Mouse (Mus musculus) spleen, postnatal 10 days (tissue): ENCODE results near the gene Myo6.
"Not testable (repeated sequence)": the region's sequence is repeated elsewhere in the genome, so short reads cannot be mapped to it uniquely, and the experiment has no call there.

Experiments used
- DNase-seq, 2 experiments: peaks; one replicate each; pipeline ENCODE4 v3.0.0; 2021 to 2022; ENCODE audit warnings: low spot score in 2 of 2

Myo6 gene

DNA sequence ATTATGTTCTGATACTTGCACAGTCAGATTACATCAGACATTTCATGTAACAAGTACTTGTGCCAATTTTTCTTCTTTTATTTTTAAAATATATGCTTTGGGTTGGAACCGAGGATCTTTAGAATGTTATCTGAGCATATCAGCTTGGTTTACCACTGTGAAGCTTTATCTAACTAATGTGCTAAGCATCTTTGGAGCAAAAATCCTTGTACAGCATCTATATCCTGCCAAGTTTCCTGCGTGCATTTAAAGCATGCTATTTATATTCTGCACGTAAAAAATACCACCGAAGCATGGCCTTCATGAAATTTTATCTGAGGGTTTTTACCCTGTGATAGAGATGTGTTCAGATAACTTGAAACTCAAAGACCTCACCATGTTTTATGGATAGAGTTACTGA lies 131.3 kb downstream of the Myo6 start:
- DNase-seq = no peak

DNA sequence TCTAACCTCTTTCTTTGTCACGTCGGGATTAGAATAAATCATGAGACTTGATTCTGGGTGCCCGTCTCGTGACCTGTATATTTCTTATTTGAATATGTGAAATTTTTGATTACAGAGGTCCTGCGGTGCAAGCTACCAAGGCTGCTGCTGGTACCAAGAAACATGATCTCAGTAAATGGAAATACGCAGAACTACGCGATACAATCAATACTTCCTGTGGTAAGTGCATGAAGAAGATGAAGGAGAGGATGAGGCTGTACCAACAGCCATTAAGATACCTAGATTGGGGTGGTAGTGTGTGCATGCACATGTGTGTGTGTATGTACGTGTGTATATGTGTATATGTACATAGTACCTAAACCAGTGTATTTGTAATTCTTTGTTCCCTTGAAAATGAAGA lies 134.2 kb downstream of the Myo6 start:
- no peak for DNase-seq

- peak in 1 of 2 experiments; percentile 31 for DNase-seq
These were observed 138.7 kb downstream of the Myo6 start for GRCm38 (mm10) chr9:80303518-80303917.

DNA sequence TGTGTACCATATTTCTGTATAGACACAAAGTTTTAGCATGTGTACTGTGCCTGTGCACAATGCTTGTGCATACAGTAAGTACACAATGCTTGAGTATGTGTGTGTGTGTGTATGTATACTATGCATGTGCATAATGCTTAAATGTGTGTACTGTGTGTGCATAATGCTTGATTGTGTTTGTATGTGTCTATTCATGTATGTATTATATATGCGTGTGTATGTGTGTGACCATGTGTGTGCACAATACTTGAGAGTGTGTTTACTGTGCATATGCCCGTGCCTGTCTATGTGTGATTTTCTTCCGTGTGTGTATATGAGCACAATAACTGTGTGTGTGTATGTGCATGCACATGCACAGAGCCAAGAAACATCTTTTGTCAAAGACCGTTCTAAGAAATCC lies 141.6 kb downstream of the Myo6 start:
- DNase-seq = no peak

DNA sequence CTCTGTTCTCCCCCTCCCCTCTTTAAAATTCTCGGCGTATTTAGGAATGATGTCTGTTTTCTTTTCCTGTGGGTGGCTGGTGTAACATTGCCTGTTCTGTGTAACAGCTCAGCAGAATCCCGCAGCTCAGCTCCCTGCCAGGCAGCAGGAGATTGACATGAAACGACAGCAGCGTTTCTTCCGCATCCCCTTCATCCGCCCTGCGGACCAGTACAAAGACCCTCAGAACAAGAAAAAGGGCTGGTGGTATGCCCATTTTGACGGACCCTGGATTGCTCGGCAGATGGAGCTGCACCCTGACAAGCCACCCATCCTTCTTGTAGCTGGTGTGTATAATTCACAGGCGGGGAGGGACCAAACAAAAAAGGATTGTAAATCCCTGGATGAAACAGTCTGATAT lies 142.0 kb downstream of the Myo6 start:
- DNase-seq = no peak

DNA sequence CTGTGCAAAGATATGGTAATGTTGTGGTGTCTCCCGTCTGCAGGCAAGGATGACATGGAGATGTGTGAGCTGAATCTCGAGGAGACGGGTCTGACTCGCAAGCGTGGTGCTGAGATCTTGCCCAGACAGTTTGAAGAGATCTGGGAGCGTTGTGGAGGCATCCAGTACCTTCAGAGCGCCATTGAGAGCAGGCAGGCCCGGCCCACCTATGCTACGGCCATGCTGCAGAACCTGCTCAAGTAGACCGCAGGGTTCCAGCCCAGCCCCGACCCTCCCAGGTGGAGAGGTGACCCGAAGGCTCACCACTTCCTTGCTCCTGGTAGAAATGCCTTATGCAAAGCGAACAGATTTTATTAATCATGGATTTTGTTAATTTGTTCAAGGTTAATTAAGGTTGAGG lies 142.8 kb downstream of the Myo6 start:
- DNase-seq = no peak

GRCm38 (mm10) chr9:80313610-80314009 lies 148.8 kb downstream of the Myo6 start:
- no peak for DNase-seq

GRCm38 (mm10) chr9:80315922-80316321 lies 151.1 kb downstream of the Myo6 start:
- no peak for DNase-seq

DNA sequence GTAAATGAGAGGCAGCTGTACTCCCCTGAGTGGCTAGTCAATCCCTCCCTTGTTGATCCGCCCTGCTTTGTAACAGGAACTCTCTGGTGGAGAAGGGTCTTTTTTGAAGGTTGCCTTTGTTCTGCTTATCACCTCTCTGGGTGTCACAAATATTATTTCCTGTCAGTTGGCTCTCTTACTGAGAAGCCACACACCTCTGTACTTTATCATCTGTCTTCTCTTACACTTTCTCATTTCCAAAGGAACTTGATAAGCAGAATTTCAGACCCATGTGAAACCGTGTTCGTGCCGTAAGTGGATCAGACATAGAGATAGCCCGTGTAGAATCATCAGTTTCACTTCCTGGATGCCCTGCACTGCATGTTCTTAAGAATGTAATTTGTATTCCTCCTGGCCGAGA lies 153.2 kb downstream of the Myo6 start:
- DNase-seq = no peak

- not testable (repeated sequence) for DNase-seq
These were observed 156.4 kb downstream of the Myo6 start for GRCm38 (mm10) chr9:80321051-80321887.

DNA sequence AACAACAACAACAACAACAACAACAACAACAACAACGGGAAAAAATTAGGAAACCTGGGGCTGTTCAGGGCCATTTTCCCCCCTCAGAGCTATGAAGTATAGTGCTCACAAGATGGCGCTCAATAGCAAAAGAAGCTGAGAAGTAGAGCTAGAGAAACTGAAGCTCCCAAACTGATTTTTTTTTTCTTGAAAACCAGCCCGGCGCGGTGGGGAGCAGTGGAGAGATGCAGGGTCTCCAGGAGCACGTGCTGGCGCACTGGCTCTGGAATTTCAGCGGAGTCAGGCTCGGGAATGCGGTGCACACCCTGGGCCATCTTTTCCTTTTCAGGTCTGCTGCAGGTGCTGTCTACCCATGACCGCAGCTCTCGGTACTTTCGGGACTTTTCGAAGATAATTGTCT lies 167.3 kb downstream of the Myo6 start:
- DNase-seq = peak in 1 of 2 experiments; percentile 6

- no peak for DNase-seq
These were observed 168.6 kb downstream of the Myo6 start for GRCm38 (mm10) chr9:80333466-80333865.

- DNase-seq = no peak
These were observed 169.3 kb downstream of the Myo6 start for GRCm38 (mm10) chr9:80333998-80334605.

DNA sequence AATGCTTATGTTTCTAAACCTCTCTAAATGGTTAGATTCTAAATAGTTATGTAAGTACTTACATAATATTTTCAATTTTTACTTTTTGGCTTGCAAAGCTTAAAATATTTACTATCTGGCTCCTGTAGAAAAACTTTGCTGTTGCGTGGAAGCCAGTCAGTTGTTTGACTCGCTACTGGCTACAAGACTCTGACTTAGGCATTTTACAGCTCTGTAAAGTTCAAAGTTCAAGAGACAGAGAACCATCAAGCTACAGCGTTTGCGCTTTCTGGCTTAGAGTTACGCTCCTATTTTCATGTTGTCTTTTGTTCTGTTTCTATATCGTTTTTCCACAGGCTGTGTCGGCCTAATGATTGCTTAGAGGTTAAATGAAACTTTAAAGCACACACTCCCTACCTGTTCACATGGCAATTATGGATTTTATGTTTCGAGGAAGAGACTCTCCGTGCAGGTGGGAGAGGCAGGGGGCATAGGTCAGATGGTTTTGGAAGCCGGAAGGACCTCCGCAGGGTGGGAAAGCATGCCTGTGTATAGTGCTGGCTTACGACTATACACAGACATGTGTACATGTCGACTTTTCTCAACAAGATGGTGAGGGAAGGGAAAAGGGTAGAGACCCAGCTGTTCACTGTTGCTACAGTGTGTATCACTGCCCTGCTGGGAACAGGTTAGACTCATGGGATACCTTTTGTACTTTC lies 171.0 kb downstream of the Myo6 start:
- DNase-seq = no peak

DNA sequence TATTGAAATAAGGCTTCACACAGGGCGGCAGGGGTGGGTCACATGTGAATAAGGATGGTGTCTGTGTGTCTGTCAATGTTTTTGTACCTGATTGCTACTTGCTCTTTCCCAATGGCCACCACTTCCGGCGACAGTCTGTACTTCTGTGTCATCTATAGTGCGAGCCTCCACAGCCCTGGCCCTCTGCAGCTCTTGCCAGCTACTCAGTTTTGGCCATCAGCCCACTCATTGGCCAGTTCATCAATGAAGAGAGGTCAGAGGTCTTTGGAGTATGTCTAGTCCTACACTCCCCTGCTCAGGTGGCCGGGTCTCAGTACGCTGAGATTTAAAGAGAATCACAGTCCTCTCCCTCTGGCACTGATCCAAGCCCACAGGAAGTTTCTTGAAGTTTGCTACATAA lies 173.2 kb downstream of the Myo6 start:
- DNase-seq = no peak

DNA sequence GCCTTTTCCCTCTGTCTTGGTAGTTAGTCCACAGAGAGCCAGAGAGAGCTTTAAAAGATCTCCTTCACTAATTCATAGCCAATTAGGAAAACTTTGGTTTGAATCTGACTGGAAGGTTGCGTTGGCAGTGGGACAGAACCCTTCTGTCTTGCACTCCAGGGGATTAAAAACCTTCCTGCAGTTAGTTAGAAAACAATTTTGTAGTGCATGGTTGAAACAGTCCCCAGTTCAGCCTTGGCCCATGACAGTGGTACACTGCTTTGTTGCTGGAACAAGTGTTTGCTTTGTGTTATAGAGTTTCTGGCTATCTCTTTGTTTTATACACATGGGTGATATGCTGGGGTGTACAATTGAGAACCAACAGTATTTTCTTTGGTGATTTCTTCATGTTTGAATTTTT lies 176.1 kb downstream of the Myo6 start:
- no peak for DNase-seq

DNA sequence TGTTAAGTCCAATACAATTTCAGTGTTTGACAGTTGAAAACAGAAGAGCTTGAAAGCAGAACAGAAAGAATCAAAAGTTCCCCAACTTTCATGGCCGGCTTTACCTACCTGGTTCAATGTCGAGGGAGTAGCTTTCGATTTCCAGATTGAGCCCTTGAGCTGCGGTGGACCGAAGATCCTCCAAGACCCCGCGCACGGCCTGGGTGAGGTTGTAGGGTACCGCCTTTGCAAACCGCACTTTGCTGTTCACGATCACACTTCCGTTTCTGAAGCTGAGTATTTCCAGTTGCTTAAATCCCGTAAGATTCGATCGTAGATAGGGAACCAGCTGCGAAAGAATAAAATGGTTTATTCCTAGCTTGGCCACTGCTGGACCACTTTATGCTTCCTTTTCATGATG lies 176.9 kb downstream of the Myo6 start:
- DNase-seq = no peak

GRCm38 (mm10) chr9:80342520-80342919 lies 177.7 kb downstream of the Myo6 start:
- DNase-seq = no peak

GRCm38 (mm10) chr9:80344451-80345000 lies 179.7 kb downstream of the Myo6 start:
- no peak for DNase-seq

DNA sequence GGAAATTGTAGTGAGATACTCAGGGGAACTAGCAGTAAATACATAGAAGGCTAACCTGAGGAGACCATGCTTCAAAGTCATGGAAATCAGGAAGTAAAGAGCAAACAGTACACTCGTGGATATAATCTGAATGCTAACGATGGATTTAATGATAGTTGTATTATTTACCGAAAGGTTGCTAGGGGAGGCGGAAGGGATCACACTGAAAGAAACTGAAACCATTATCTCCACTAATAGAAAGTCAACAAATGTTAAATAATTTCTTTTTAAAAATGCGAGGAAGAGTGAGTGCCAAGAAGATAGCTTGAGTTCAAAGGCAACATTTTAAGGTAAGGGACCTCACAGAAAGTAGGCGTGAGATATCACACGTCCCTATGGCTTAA lies 186.5 kb downstream of the Myo6 start:
- DNase-seq = no peak

- DNase-seq = no peak
These were observed 187.0 kb downstream of the Myo6 start for GRCm38 (mm10) chr9:80351678-80352331.

DNA sequence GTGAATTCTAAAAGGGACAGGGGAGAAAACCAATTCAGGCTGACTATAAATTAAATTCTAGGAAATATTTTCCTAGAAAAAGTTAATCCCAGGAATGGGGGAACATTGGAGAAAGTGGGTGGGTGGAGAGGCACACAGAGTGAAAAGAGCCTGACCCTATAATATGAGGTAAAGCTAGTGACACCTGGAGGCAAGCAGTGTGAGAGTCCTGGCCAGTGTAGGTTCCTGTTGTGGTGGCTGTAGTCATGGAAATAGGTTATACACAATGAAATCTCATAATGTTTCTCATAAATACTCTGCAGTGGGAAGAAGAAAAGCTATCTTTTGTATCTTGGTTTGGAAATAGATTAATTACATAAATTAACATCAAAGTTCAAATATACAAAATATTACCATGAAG lies 195.2 kb downstream of the Myo6 start:
- no peak for DNase-seq
